Mouse (Mus musculus): ENCODE data around the gene Recql5.
A peak's percentile ranks its signal among the peaks of the same experiment; 100 is the strongest.

Recql5 gene

GRCm38 (mm10) chr11:115901338-115902161 lies 31.7 kb downstream of the Recql5 start:
- no peak for DNase-seq (ENCODE audit: inconsistent age in 2 of 2, low spot score in 1 of 2)

DNA sequence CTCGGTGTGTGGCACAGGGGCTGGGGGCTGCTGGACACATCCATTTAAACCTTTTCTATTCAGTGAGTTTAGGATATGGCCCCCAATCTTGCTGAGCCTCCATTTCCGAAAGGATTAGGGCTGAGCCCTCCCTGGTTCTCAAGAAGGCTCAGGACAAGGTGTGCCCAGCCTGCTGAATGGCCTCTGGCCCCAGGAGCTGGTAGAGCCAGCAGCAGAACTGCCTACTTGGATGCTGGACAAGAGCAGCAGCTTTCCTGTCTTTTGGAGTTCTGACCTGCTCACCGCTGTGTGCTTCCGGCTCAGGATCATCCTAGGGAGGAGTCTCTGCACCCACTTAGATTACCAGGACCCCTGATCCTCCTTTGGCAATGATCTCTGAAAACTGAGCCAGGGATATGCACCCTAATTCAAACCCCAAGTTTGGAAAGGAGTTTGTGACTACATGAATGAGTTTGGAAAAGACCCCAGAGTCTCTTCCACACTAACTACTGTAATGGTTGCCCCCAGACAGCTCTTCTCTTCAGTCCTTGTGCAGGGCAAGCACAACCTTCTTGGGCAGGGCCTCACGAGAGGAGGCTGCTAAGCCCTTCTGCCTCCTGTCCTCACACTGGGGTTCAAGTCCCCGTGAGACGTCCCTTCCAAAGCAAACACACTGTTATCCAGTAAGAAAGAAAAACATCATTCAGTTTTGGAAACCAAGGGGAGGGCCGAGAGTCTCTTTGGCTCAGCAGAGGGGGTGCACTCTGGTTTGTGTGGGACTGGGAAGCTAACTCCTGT lies 32.5 kb downstream of the Recql5 start:
- no peak for DNase-seq (ENCODE audit: inconsistent age in 2 of 2, low spot score in 1 of 2)

GRCm38 (mm10) chr11:115899486-115900266 lies 33.6 kb downstream of the Recql5 start, which contains the start of gene Smim5:
Gene Smim5 (plus strand): TSS chr11:115899966.
- peak in 1 of 2 experiments; percentile 61 for DNase-seq (ENCODE audit: inconsistent age in 2 of 2, low spot score in 1 of 2)

DNA sequence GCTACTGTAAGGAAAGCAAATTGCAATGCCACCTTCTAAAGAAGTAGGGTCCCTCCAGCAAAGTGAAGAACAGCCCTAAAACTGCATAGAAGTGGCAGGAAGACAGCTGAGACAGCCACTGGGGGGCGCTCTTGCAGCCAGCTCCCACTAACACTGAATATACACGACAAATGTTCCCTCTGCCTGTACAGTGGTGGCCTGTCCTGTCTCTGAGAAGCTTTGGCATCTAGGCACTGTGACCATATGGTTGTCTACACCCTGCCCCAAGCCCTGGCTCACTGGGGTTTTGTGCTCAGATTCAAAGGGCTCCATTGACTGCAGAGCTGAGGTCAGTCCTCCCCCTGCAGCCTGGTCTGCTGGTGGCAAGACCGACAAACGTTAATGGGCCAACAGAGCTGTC lies 34.4 kb downstream of the Recql5 start:
- DNase-seq (ENCODE audit: inconsistent age in 2 of 2, low spot score in 1 of 2) = peak in 1 of 2 experiments; percentile 64

- DNase-seq (ENCODE audit: inconsistent age in 2 of 2, low spot score in 1 of 2) = no peak
Observed at GRCm38 (mm10) chr11:115898446-115898845, 34.8 kb downstream of the Recql5 start.

DNA sequence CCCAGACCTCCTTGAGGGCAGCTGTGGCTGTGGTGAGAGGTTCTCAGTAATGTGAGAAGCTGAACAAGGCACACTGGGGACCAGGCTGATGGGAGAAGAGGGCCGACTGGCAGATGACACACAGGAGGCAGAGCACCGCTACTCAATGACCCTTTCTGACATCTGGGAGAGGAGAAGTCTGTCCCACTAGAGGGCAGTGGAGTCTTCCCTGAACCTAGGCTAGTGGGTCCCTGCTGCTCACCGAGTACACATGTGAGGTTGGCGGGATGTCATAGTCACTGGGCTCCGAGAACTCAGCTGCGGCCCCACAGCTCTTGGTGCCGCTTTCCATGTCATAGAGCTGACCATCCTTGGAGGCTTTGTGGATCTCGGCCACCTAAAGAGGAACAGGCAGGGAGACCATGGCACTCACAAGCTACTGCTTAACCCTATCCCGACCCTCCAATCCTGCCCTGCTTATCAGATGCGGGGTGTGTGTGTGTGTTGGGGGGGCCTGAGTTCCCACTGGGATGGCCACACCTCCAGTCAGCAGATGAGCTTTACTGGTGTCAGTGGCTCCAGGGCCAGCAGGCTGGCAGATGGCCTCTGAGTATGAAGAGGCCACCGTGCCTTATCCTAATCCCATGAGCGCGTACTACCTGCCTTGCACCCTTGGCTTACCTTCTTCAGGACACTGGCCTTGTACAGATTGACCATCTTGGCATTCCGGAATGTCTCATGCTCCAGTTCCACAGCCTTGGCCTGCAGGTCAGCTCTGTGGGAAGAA lies 38.3 kb downstream of the Recql5 start:
- no peak for DNase-seq (ENCODE audit: inconsistent age in 2 of 2, low spot score in 1 of 2)

DNA sequence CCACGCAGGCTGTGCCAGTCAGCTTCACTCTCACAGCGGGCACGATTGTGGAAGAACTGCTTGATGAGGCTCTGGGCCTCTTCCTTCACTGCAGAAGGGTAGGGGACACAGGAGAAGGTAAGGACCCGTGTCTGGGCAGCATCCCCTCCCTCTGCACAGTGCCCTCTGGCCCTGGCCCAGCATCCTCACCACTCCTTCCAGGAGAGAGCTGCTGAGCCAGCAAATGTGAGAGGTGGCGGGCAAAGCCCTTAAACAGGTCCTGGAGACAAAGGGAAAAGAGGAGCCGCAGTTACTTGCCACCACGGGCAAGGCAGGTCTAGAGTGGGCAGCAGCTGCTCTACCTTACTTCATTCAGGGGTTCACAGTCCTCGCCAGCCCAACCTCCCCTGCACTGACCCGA lies 40.2 kb downstream of the Recql5 start:
- no peak for DNase-seq (ENCODE audit: inconsistent age in 2 of 2, low spot score in 1 of 2)

DNA sequence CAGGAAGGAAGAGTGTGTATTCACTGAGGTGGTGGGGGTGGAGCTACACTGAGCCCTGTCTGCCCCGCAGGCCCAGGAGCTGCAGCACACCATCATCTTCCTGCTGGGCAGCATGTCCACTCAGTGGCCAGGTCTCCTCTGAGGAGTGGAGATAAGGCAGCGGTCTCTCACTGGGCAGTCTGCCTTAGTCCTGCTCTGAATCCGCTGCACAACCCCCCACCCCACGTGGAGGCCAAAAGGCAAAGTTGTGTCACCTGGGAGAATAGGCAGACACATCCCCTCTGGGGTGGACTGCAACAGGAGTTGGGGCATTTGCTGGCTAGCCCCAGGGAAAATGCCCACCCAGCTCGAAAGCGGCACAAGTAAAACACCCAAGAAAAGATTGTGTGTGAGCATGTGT lies 41.1 kb downstream of the Recql5 start:
- no peak for DNase-seq (ENCODE audit: inconsistent age in 2 of 2, low spot score in 1 of 2)

DNA sequence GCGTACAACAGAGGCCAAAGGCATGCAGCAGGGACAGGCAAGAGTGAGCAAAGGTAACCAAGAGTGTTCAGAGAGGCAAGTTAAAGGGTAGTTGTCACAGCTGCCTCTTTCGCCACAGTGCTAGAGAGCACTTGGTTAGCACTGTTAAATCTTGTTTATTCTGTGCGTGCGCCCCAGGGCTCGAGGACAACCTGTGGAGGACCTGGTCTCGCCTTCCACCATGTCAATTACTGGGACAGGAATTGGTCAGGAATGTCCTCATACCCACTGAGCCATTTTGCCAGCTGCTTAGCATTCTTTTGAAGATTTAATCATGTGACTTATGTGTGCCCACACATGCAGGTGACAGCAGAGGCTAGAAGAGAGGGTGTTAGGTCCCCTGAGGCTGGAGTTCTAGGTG lies 44.1 kb downstream of the Recql5 start:
- no peak for DNase-seq (ENCODE audit: inconsistent age in 2 of 2, low spot score in 1 of 2)

DNA sequence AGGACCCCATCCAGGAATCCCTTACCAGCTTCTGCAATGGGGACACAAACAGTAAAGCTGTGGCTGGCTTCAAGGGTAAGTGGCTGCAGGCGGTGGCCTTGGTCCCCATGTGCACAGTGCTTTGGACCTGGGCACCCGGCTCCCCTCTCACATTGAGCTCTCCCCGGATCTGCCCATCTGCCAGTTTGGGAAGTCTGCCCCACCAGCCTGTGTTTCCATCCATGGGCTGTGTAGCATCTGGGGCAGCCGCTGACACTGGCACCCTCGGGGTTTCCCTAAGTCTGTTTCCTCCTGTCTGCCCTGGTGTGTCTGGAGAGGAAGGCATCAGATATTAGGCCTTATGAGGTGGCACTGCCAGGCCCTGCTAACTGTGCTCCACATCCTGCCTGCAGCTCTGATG lies 45.3 kb downstream of the Recql5 start:
- no peak for DNase-seq (ENCODE audit: inconsistent age in 2 of 2, low spot score in 1 of 2)

GRCm38 (mm10) chr11:115886446-115886845 lies 46.8 kb downstream of the Recql5 start:
- peak; percentile 51 to 63 for DNase-seq (ENCODE audit: inconsistent age in 2 of 2, low spot score in 1 of 2)

GRCm38 (mm10) chr11:115885281-115885680 lies 48.0 kb downstream of the Recql5 start:
- DNase-seq (ENCODE audit: inconsistent age in 2 of 2, low spot score in 1 of 2) = no peak

DNA sequence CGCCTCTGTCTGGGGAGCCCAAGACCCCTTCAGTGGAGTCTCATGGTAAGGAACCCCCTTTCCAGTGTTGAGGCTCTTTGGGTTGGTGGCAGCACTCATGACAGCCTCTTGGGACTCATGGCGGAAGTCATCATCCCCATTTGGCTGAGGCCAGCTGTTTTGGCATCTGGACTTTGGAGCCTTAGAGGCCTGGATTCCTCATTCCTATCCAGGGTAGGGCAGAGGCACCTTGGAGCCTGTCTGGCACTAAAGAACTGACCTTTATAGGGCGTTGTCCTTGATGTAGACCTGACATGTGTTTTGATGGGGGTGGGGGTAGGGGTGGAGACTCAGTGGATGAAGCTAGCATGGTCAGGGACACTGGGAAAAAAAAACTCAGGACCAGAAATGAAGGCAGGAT lies 48.9 kb downstream of the Recql5 start:
- DNase-seq (ENCODE audit: inconsistent age in 2 of 2, low spot score in 1 of 2) = no peak

GRCm38 (mm10) chr11:115883251-115883650 lies 50.0 kb downstream of the Recql5 start:
- DNase-seq (ENCODE audit: inconsistent age in 2 of 2, low spot score in 1 of 2) = no peak

- peak in 1 of 2 experiments; percentile 73 for DNase-seq (ENCODE audit: inconsistent age in 2 of 2, low spot score in 1 of 2)
Observed at GRCm38 (mm10) chr11:115881002-115881401, 52.3 kb downstream of the Recql5 start.

DNA sequence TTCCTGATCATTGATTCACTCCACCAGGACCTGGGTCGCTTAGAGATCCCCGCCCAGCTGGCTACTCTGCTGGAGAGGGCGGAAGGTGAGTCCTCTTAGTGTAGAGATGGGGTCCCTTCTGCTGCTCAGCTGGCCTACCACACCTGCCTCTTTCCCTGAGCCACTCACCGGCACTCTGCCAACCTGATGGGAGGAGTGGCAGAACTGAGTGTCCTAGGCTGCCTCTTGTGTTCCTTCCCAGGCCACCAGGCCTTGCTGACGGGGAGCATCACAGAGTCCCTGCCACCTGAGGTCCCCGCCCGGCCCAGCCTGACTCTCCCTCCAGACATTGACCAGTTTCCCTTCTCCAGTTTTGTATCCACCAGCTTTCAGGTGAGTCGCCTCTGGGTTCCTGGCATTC lies 55.2 kb downstream of the Recql5 start:
- DNase-seq (ENCODE audit: inconsistent age in 2 of 2, low spot score in 1 of 2) = no peak

GRCm38 (mm10) chr11:115877174-115877755 lies 56.0 kb downstream of the Recql5 start:
- DNase-seq (ENCODE audit: inconsistent age in 2 of 2, low spot score in 1 of 2) = no peak

GRCm38 (mm10) chr11:115876438-115876837 lies 56.8 kb downstream of the Recql5 start:
- DNase-seq (ENCODE audit: inconsistent age in 2 of 2, low spot score in 1 of 2) = no peak

DNA sequence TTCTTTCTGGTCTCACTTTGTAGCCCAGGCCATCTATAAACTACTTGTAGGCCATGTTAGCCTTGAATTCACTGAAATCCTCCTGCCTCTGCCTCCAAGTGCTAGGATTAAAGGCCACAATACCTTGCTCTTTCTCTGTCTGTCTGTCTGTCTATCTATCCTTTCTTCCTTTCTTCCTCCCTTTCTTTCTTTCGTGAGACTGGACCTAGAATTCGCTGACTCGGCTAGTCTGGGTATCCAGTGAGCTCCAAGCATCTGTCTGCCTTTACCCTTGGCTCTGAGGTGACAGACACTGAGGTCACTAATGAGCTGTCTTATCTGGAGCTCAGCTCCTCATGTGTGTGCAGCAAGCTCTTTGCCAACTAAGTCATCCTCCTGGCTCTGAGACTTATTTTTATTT lies 57.3 kb downstream of the Recql5 start:
- DNase-seq (ENCODE audit: inconsistent age in 2 of 2, low spot score in 1 of 2) = no peak

DNA sequence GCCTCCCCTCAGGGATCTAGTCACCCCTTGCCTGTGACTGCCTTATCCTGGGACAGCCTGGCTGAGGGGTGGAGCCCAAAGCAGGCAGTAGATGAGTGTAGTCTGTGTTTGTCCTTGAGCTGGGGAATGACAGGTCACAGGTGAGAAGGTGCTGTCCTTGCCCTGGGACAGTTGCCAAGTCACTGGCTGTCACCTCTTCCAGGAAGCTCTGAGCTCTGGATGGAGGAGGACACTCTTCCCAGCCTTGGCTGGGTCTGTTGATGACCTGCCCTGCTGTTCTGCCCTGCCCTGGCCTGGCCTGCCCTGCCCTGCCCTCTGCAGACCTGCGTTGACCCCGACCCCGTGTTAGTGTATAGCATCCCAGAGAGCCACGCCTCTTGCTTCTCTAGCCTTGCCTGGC lies 60.8 kb downstream of the Recql5 start:
- no peak for DNase-seq (ENCODE audit: inconsistent age in 2 of 2, low spot score in 1 of 2)

Measured in adrenal gland, adult (tissue).